Mouse (Mus musculus): ENCODE results near the gene Slc25a5. TPM values are rescaled to one million over a fixed set of nuclear protein-coding genes. Genes with fewer than 3 reads are reported as not detected.

Slc25a5 gene
- polyA plus RNA-seq (2015; fragmentation: Nextera tagmentation; extraction: Ambion mirVana) = 1,050 and 1,122 TPM in 2 replicates

DNA sequence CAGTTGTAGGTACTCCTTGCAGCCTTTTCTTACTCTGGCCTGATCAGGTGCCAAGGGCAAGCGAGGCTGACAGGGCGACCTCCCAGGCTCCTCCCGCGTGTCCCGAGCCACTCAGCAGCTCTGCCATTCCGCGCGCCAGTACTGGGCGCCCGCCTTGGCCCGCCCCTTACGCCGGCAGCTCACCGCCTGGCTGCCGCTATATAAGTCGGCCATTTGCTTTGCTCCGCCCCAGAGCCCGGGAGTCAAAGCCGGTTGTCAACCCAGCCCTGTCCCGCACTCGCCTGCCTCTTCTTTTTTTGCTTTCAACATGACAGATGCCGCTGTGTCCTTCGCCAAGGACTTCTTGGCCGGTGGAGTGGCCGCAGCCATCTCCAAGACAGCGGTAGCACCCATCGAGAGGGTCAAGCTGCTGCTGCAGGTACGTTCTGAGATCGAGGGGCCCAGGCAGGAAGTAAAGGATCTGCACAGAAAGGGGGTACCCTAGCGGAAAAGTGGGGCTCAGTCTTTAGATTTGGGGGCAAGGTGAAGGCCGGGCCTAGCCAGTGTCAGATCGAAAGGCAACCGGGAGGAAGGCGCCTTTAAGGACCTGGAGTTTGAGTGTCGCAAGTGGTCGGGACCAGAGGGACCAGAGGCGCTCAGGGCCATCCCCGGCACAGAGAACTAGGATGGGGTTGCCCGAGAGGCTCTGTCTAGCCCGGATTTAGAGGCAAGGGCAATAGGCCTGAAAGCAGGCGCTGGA, at the start of gene Slc25a5:
TSS of gene Slc25a5 (plus strand) at position 228 of the 739 bp plus-strand sequence.
- 20% methylated on average over 38 of the region's 41 CpGs for WGBS
- H3K27ac ChIP-seq (replicated peaks) = peak within 1 kb of the TSS; percentile 92
- no peaks in the 10 kb centered on the region for H3K27me3 ChIP-seq (ENCODE audit: control insufficient read depth, insufficient read depth, low read length)
- peak within 1 kb of the TSS; percentile 79 for H3K9ac ChIP-seq (ENCODE audit: low read length)
- no peaks in the 10 kb centered on the region for H3K9me3 ChIP-seq (ENCODE audit: control insufficient read depth, low read length)
- peak within 1 kb of the TSS; percentile 52 for H3K4me2 ChIP-seq (replicated peaks; ENCODE audit: low read depth)
- no peak for TF ChIP-seq EP300 (optimal IDR thresholded peaks at IDR 0.05)
- TF ChIP-seq CTCF (IDR thresholded peaks at IDR 0.05; ENCODE audit: low read depth) = peak; percentile 12; the same call in 1 of the 2 replicates
- H3K36me3 ChIP-seq (ENCODE audit: control insufficient read depth, insufficient read depth, low read length) = no peaks in the 10 kb centered on the region
- no peaks in the 10 kb centered on the region for H3K4me1 ChIP-seq (replicated peaks; ENCODE audit: control insufficient read depth, insufficient read depth)
- ATAC-seq (ENCODE audit: low FRiP score, low TSS enrichment) = peak; percentile 91
- H3K4me3 ChIP-seq (ENCODE audit: low read depth, low read length) = peak within 1 kb of the TSS; percentile 60
- peak; percentile 89 for DNase-seq (ENCODE audit: low spot score)

- H3K9me3 ChIP-seq (ENCODE audit: control insufficient read depth, low read length) = no peaks in the 10 kb centered on the region
- no peak overlapping the region for H3K9ac ChIP-seq (ENCODE audit: low read length)
- H3K4me3 ChIP-seq (ENCODE audit: low read depth, low read length) = no peak overlapping the region
- no peaks in the 10 kb centered on the region for H3K4me1 ChIP-seq (replicated peaks; ENCODE audit: control insufficient read depth, insufficient read depth)
- no peak for DNase-seq (ENCODE audit: low spot score)
- no peak for TF ChIP-seq EP300 (optimal IDR thresholded peaks at IDR 0.05)
- no peak for TF ChIP-seq CTCF (IDR thresholded peaks at IDR 0.05; ENCODE audit: low read depth)
- H3K27me3 ChIP-seq (ENCODE audit: control insufficient read depth, insufficient read depth, low read length) = no peaks in the 10 kb centered on the region
- H3K36me3 ChIP-seq (ENCODE audit: control insufficient read depth, insufficient read depth, low read length) = no peaks in the 10 kb centered on the region
- WGBS = 72% methylated on average over 8 of the region's 8 CpGs
- H3K4me2 ChIP-seq (replicated peaks; ENCODE audit: low read depth) = no peak overlapping the region
- no peak overlapping the region for H3K27ac ChIP-seq (replicated peaks)
- ATAC-seq (ENCODE audit: low FRiP score, low TSS enrichment) = no peak
Measured at GRCm38 (mm10) chrX:36746789-36747188, 48.7 kb upstream of the Slc25a5 start.

DNA sequence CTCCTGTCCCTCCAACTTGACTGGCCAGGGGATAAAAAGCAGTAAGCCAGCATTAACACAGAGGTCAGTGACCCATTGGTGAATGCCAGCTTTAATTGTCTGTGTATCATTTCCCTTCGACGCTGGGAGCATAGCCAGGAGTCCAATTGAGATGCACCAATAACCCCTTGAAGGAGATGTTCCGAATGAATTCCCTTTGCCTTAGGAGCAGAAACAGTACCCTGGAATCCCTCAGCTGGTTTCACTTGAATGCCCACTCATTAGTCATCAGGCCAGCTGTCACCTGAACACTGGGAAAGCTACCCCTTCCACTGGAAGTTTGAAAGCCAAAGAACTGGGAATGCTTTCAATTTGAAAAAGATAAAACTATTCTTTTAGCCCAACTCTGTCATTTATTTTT, 46.9 kb upstream of the Slc25a5 start:
- Histone ChIP-seq H3K27me3 (ENCODE audit: control insufficient read depth, insufficient read depth, low read length) (no peaks in the 10 kb centered on the region), H3K9ac (ENCODE audit: low read length) (no peak overlapping the region), H3K27ac (replicated peaks) (no peak overlapping the region), H3K4me2 (replicated peaks; ENCODE audit: low read depth) (no peak overlapping the region), H3K36me3 (ENCODE audit: control insufficient read depth, insufficient read depth, low read length) (no peaks in the 10 kb centered on the region), H3K4me1 (replicated peaks; ENCODE audit: control insufficient read depth, insufficient read depth) (no peaks in the 10 kb centered on the region), H3K9me3 (ENCODE audit: control insufficient read depth, low read length) (no peaks in the 10 kb centered on the region), H3K4me3 (ENCODE audit: low read depth, low read length) (no peak overlapping the region)
- 51% methylated on average over 3 of the region's 3 CpGs for WGBS
- no peak for ATAC-seq (ENCODE audit: low FRiP score, low TSS enrichment)
- no peak for TF ChIP-seq CTCF (IDR thresholded peaks at IDR 0.05; ENCODE audit: low read depth)
- no peak for DNase-seq (ENCODE audit: low spot score)

GRCm38 (mm10) chrX:36749281-36749785, 46.1 kb upstream of the Slc25a5 start:
- Histone ChIP-seq H3K9ac (ENCODE audit: low read length) (no peak overlapping the region), H3K36me3 (ENCODE audit: control insufficient read depth, insufficient read depth, low read length) (no peaks in the 10 kb centered on the region), H3K4me1 (replicated peaks; ENCODE audit: control insufficient read depth, insufficient read depth) (no peaks in the 10 kb centered on the region), H3K4me2 (replicated peaks; ENCODE audit: low read depth) (no peak overlapping the region), H3K9me3 (ENCODE audit: control insufficient read depth, low read length) (no peaks in the 10 kb centered on the region), H3K27ac (replicated peaks) (no peak overlapping the region), H3K4me3 (ENCODE audit: low read depth, low read length) (no peak overlapping the region), H3K27me3 (ENCODE audit: control insufficient read depth, insufficient read depth, low read length) (no peaks in the 10 kb centered on the region)
- 59% methylated on average over 6 of the region's 6 CpGs for WGBS
- ATAC-seq (ENCODE audit: low FRiP score, low TSS enrichment) (no peak), DNase-seq (ENCODE audit: low spot score) (no peak)
- no peak for TF ChIP-seq CTCF (IDR thresholded peaks at IDR 0.05; ENCODE audit: low read depth)
- no peak for TF ChIP-seq EP300 (optimal IDR thresholded peaks at IDR 0.05)

DNA sequence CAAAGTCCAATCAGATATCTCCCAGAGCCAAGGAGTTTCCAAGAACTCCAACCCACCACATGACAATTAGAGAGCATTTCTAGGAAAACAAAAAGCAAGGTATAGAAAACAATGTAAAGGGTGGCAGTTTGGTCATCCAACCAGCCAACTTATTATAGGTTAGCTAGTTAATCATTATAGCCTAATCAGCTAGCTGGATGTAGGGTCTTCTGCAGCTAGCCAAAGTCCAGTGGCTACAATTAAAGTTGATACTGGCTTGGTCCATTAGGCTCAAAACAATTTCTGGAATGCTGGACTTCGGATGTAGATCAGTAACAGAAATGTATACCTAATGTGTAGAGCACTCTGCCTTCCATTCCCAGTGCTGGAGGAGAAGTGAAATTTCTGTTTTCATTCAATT, 44.9 kb upstream of the Slc25a5 start:
- H3K27ac ChIP-seq (replicated peaks) = no peak overlapping the region
- no peaks in the 10 kb centered on the region for H3K27me3 ChIP-seq (ENCODE audit: control insufficient read depth, insufficient read depth, low read length)
- ATAC-seq (ENCODE audit: low FRiP score, low TSS enrichment) (no peak), DNase-seq (ENCODE audit: low spot score) (no peak)
- no peak overlapping the region for H3K4me3 ChIP-seq (ENCODE audit: low read depth, low read length)
- 50% methylated on average over 1 of the region's 1 CpGs for WGBS
- H3K9me3 ChIP-seq (ENCODE audit: control insufficient read depth, low read length) = no peaks in the 10 kb centered on the region
- H3K36me3 ChIP-seq (ENCODE audit: control insufficient read depth, insufficient read depth, low read length) = no peaks in the 10 kb centered on the region
- no peak overlapping the region for H3K4me2 ChIP-seq (replicated peaks; ENCODE audit: low read depth)
- no peaks in the 10 kb centered on the region for H3K4me1 ChIP-seq (replicated peaks; ENCODE audit: control insufficient read depth, insufficient read depth)
- no peak overlapping the region for H3K9ac ChIP-seq (ENCODE audit: low read length)
- TF ChIP-seq EP300 (optimal IDR thresholded peaks at IDR 0.05) (no peak), CTCF (IDR thresholded peaks at IDR 0.05; ENCODE audit: low read depth) (no peak)

DNA sequence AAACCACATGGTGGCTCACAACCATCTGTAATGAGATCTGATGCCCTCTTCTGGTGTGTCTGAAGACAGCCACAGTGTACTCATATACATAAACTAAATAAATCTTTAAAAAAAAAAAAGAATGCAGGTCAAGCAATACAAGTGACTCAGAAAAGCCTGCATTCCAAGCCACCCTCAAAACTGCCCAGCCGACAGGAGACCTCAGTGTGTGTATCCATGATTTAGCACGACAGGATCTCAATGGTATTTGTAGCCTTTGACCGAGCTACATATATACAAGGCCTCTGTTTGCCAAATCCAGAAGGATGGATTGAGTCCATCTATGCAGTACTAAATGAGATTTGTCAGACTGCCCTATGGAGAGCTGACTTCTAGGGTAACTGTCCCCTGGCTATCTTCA, 42.9 kb upstream of the Slc25a5 start:
- H3K4me1 ChIP-seq (replicated peaks; ENCODE audit: control insufficient read depth, insufficient read depth) = no peaks in the 10 kb centered on the region
- H3K36me3 ChIP-seq (ENCODE audit: control insufficient read depth, insufficient read depth, low read length) = no peaks in the 10 kb centered on the region
- no peak for TF ChIP-seq CTCF (IDR thresholded peaks at IDR 0.05; ENCODE audit: low read depth)
- TF ChIP-seq EP300 (optimal IDR thresholded peaks at IDR 0.05) = no peak
- no peak overlapping the region for H3K27ac ChIP-seq (replicated peaks)
- H3K27me3 ChIP-seq (ENCODE audit: control insufficient read depth, insufficient read depth, low read length) = no peaks in the 10 kb centered on the region
- DNase-seq (ENCODE audit: low spot score) = no peak
- no peak overlapping the region for H3K4me2 ChIP-seq (replicated peaks; ENCODE audit: low read depth)
- no peak overlapping the region for H3K4me3 ChIP-seq (ENCODE audit: low read depth, low read length)
- no peak for ATAC-seq (ENCODE audit: low FRiP score, low TSS enrichment)
- H3K9ac ChIP-seq (ENCODE audit: low read length) = no peak overlapping the region
- no peaks in the 10 kb centered on the region for H3K9me3 ChIP-seq (ENCODE audit: control insufficient read depth, low read length)
- 83% methylated on average over 3 of the region's 3 CpGs for WGBS

Data from stomach, postnatal 0 days (tissue).